Mouse (Mus musculus) erythroid progenitor cell, adult 5-6 weeks (primary cell): ENCODE data around the gene Dntt. TPM values are rescaled to one million over a fixed set of nuclear protein-coding genes. Genes with fewer than 3 reads are reported as not detected.

Experiments used
- ATAC-seq: replicated peaks from 2 replicates; pipeline ENCODE4 v1.8.0; 2016; ENCODE audit warnings: moderate number of reproducible peaks, mild to moderate bottlenecking, moderate TSS enrichment, inconsistent platforms; ENCODE audit not compliant: poor library complexity, low FRiP score, severe bottlenecking
- total RNA-seq, 2 experiments: library from RNA; stranded (forward) in 1 of 2; stranded (reverse) in 1 of 2; fragments of 150-400 nt in 1 of 2; fragments of 186-747, 209-891 nt in 1 of 2; gene quantifications; 2 replicates each; pipeline versions ENCODE4 v1.2.3 to v1.2.4; 2015 to 2017; ENCODE audit warnings: low replicate concordance in 2 of 2

Gene Dntt
- total RNA-seq, 2 experiments from 2014 or later = 9.7 to 17.2 TPM

GRCm38 (mm10) chr19:41007733-41008132, 21.3 kb upstream of the Dntt start:
- ATAC-seq = no peak

DNA sequence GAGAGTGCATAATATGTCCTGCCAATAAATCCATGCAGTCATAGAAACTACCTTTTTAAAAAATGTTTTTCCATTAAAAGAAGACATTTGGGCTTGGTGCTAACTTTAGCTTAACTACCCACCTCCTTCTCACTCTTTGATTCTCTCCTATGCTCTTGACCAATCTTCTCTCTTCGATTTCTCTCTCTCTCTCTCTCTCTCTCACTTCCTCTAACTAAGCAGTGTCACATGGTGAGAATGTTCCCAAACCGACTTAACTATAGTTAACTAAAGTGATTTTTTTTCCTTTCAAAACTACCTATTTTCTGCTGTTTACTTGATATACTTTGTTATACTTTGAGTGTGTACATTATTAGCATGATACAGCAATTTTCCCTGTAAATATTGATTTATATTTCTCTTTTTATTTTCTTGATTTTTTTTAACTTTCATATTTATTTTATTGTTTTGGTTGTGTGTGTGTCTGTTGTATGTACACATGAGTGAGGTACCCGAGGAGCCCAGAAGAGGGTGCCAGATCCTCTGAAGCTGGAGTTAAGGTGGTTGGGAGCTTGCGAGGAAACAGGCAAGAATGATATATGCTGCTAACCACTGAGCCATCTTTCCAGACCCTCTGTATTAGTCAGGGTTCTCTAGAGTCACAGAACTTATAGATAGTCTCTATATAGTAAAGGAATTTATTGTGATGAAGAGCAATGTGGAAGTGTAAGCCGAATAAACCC, 20.2 kb upstream of the Dntt start:
- no peak for ATAC-seq

DNA sequence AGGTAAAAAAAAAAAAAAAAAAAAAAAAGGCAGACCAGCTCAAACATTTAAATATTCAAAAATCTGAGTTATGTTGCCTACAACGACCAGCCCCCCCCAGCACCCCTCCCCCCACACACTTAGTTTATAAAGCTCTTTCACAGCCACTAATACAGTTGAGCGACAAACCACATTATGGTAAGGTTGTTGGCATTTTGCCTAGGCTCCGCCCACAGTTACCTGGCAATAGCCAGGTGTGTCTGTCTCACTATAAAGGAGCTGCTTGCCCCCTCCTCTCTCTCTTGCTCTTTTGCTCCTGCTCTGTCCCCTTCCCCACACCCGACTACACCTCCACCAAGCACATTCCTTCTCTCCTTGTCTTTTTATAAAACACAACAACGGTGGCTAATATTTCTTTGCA, 17.4 kb upstream of the Dntt start:
- no peak for ATAC-seq

DNA sequence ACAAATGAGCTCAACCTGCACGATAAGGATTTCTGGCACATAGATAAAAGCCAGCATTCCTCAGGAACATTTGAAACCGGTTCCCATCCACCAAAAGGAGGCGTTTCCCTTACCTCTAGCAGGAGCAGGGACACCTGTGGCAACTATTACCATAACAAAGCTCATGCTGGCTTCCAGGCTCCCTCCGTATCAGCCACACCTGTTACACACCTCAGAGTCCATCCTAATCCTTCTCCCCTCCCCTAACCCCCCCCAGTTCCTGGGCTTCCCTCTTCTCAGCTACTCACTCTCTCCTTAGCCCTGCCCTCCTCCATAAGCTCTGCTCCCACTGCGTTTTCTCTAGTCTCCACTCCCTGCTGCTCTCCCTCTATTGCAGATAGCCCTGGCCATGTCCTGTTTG, 15.5 kb upstream of the Dntt start:
- ATAC-seq = no peak

DNA sequence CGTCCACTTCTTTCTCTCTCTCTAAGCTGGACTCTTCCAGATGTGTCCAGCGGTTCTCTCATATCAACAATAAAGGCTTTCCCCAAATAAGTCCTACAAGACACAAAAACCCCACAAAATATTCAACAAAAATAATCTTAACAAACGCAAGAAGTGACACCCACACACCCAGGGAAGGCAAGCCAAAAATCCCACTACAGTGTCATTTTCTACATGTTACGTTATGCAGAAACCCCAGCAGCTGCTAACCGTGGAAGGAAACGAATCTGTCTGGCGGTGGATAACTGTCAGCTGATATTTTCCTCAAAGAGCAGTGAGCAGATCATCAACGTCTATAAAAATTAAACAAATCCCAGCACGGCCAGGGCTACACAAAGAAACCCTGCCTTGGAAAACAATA, 15.1 kb upstream of the Dntt start:
- no peak for ATAC-seq

- peak; percentile 84 for ATAC-seq
Observed at GRCm38 (mm10) chr19:41015951-41016716, 12.9 kb upstream of the Dntt start.

DNA sequence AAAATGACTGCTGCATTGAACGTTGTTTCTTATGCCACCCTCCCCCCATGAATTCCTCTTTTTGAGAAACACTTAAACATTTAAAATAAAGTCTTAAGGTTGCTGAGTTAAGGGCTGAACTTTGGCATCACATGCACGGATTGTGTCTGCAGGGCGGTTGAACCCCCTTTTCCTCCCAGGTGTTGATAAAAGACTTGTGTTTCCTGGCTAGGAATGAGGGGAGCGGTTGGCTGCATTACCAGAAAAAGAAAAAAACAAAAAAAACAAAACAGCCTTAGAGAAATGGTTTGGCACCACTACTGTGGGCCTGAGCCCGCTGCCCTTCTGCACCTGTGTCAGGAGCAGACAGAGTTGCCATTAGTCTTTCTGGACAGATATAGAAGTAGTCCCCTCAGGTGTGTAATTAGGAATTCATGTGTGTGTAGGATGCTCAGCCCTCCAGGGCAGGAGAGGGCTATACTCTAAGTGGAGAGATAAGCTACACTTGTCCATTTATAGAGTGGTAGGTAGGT, 9.9 kb upstream of the Dntt start:
- ATAC-seq = no peak

- no peak for ATAC-seq
Observed at GRCm38 (mm10) chr19:41020537-41020936, 8.5 kb upstream of the Dntt start.

- ATAC-seq = no peak
Observed at GRCm38 (mm10) chr19:41022244-41022643, 6.8 kb upstream of the Dntt start.

DNA sequence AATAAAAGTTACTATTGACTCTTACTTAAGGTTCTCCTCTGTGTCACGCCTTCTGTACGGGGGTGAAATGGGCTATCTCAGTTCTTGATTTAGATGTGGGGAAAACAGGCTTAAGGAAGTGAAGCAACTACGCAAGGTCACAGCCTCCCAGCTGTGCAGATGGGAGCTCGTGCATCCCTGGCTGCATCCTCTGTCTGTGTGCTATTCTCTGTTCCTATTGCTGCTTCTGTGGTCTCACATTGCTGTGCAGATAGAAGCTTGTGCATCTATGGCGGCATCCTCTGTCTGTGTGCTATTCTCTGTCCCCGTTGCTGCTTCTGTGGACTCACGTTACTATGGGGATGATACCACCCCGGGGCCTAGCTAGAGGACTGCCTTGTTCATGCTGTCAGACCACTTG, 2.5 kb upstream of the Dntt start:
- ATAC-seq = no peak

- ATAC-seq = no peak
Observed at GRCm38 (mm10) chr19:41027024-41027423, 2.1 kb upstream of the Dntt start.

DNA sequence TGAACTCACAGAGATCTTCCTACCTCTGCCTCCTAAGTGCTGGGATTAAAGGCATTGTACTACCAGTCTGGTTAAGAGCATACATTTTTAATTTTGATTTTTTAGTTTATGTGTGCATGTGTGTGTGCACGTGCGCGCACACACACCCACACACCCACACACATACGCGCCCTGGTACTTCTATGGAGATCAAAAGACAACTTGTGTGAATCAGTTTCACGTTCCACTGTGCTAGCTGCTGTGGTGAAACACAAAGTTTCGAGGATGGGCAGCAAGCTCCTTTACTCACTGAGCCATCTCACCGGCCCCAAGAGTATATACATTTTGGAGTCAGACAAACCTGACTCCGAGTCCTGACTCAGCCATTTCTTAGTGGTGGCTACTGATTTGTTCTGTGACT, 1.5 kb upstream of the Dntt start:
- ATAC-seq = no peak

DNA sequence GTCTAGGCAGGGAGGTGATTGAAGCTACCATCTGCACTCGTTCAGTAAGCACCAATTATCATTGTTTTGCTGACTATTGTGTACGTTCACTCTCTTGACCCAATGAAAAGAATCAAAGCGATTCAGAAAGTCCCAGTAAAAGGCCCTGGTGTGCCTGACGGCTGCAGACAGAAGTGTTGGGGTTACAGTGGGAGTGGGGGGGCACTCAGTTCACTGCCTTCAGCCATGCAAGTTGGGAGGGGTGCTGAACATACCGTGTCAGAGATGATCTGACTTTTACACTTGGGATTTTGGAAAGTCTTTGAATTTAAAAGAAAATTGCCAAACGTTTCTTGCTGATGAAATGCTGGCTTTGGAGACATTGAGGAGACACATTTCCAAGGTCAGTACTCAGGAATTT, 1.1 kb downstream of the Dntt start:
- ATAC-seq = no peak

DNA sequence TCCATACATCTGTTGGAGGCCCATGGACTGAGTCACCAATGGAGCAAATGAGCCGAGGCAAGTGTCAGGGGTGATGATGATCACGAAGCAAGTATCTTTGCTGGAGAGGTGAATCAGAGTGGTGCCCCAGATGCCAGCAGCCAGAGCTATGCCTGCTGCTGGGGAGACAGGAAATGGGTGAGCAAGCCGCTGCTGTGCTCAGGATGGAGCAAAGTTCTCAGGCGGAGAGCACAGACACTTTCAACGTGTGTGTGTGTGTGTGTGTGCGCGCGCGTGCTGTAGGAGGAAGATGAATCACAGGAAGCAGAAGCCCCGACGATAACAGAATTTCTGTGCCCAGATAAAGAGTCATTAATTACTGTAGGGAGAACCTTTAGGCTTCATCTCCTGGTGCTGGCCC, 1.9 kb downstream of the Dntt start:
- no peak for ATAC-seq

- no peak for ATAC-seq
Observed at GRCm38 (mm10) chr19:41031869-41032268, 2.8 kb downstream of the Dntt start.

DNA sequence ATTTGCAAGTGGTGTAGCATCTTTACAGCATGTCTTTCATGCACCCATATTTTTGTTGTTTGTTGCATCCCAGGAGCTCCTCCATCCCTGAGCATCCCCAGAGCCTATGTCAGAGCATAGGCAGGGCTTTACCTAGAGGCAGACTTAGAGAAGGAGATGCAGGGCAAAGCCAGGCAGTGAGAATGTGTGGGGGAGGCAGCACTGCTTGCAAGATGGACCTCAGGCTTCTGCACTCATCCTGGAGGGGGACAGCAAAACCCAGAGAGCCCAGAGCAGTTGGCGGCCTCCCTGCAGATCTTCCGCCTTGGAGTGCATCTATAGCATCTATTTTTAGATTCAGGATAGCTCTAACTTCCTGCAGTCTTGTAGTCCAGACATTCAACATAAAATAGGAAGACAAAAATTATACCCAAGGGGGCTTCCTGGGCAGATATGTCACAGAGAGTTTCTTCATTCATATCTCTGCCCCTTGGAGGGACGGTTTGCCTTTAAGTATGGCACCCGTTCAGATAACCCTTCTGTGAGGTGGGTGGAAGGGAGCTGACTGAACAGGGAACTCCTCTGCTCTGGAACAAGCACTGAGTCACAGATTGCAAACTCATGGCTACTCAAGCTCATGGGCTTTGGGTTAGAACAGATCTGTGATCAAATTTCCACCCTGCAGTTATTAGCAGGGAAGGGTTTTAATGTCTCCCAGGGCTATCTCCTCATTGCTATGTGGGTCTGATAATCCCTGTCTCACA, 6.9 kb downstream of the Dntt start:
- no peak for ATAC-seq

GRCm38 (mm10) chr19:41039110-41039509, 10.0 kb downstream of the Dntt start:
- no peak for ATAC-seq

GRCm38 (mm10) chr19:41045091-41045770, 16.2 kb downstream of the Dntt start:
- ATAC-seq = no peak

DNA sequence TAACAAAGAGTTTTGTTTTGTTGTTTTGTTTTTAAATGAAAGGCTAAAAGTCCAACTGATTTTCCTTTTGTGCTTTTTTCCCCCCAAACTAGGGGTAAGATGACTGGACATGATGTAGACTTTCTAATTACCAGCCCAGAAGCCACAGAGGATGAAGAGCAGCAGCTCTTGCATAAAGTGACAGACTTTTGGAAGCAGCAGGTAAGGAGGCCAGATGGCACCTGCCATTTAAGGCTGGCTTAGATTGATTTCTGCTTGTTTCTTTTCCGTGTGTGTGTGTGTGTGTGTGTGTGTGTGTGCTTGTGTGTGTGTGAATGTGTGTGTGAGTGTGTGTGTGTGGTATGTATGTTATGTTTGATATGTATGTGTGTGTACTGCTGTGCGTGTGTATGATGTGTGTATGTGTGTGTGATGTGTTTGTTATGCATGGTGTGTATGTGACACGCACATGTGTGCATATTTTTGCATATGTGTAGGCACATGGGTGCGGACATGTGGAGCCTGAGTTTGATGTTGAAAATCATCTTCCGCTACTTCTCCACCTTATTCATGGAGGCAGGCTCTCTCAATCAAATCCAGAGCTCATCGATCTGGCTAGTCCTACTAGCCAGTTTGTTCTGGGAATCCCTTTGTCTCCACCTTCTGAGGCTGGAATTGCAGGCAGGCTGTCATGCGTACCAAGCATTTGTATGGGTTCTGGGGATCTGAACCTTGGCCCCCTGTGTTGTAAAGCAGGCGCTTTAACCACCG, 18.5 kb downstream of the Dntt start:
- ATAC-seq = no peak
